Mouse (Mus musculus): Measurements from ENCODE around the gene Pkd1l2. TPM values are rescaled to one million over a fixed set of nuclear protein-coding genes. Genes with fewer than 3 reads are reported as not detected.

The Pkd1l2 gene
- total RNA-seq (2015) (0.04 and 0.07 TPM in 2 replicates), total RNA-seq (2017) (0.04 and 0.08 TPM in 2 replicates)

DNA sequence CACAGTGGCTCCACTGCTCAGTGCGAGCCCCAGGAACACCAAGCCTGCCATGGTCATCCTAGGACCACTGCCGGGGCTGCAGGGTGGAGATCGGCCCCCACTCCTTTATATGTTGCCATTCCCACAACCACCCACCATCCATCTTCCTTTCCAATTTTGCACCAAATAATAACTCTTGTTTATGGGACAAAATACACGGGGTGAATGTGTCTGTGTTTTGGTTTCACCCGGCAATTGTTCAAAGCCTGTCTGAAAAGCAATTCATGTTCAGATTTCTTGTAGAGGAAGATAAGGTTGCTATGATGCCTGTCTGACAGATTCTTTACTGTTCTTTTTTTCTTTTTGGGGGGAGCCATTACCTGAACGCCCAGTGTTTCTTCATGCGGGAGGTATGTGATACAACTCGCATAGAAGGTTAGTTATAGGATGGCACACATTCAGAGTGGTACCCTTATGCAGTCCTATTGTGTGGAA, at the start of gene Pkd1l2:
Gene Pkd1l2 (minus strand): TSS at position 51 of the 474 bp plus-strand sequence.
- no peak for ATAC-seq (ENCODE audit: poor library complexity, severe bottlenecking)

DNA sequence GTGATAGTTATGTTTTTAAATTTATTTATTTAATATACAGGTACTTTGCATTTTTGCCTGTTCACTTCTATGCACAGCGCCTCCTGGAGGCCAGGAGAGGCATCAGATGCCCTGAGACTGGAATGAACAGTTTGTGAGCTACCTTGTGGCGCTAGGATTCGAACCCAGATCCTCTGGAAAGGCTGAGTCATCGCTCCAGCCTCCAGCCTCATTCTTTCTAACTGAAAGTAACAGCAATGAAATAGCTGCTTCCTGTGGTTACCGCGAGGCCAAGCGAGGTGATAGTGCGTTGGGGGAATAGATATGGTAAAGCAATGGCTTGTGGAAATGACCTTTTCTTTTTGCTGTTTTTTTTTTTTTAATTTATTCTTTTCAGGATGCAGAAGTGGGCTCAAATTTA, 44.8 kb upstream of the Pkd1l2 start:
- ATAC-seq (ENCODE audit: poor library complexity, severe bottlenecking), result peak; percentile 43

DNA sequence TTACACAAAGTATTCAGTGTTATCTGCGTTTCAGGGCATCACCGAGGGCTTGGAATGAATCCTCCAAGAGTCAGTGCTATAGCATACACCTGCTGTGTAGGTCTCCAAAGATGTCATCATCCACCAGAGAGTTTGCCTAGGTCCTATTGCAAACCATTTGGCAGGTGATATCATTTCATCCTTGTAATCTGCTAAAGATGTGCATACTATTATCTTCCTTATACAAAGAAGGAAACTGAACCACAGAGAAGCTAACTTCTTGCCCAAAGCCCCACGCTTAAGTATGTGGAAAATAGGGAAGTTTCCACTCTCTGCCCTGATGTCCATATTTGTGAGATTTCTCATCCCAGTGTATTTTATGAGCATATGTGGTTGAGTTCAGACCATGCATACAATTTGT, 44.2 kb upstream of the Pkd1l2 start:
- ATAC-seq (ENCODE audit: poor library complexity, severe bottlenecking), result no peak

DNA sequence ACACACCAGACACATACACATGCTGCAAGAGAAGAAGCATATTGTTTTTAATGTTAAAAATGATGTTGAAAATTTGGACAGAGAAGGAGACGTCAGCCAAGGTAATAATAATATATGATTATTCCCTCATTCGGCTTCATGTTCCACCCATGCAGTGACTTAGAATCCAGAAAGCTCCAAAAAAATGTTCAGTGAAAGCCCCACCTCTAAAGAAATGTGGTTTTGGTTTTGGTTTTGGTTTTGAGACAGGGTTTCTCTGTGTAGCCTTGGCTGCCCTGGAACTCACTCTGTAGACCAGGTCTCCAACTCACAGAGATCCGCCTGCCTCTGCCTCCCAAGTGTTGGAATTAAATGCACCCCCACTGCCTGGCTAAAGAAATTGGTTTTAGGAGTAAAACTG, 43.6 kb upstream of the Pkd1l2 start:
- ATAC-seq (ENCODE audit: poor library complexity, severe bottlenecking), result no peak

DNA sequence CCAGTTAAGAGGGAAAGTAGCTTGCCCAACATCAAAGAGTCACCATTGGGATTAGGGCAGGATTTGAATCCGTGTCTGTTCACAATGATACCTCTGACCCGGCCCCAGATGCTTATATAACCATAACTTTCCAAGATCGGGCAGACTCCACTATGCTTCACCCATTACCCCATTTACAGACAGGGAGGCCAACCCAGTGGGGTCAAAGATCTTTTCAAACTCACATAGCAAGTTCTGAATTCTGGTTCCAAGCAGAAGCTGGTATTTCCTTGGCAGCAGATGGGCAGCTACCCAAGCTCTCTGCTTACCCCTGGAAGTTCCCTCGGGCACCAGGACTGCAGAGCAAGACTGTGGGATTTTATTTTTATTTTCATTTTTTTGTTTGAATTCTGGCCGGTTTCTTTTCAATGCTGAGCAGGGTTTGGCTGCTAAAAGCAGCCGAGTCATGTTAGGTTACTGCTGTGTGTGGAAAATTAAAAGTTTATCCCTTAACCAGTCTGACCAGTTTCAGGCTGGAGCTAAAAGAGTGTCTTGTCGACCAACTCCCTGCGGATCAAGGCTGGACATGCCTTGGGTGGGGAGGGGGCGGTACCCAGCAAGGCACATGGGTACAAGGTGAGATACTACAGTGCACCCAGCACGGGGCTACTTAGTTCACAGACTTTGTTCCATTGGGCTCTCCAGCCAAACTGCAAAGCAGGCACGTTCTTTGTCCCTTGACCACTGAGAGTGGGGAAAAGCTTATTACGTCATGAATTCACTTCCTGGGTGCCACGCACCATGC, 41.8 kb upstream of the Pkd1l2 start:
- ATAC-seq (ENCODE audit: poor library complexity, severe bottlenecking), result no peak

DNA sequence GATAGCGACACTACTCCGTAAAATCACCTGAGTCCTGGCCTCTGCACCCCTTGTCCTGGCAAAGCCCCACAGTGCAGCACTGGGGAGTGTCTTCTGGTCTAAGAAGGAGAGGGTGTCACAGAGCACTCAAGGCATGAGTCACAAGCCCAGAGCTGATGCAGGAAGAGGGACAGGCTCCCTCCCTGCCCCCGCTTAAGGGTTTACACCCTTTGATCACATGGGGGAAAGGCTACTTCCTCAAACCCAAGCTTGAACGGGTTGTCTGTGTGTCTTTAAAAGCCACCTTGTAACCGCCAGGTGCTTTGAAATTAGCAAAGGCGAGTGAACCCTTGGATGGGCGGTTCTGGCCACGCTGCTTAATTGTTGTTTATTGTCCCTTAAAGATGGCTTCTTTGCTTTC, 39.0 kb upstream of the Pkd1l2 start:
- peak; percentile 96 for ATAC-seq (ENCODE audit: poor library complexity, severe bottlenecking)

DNA sequence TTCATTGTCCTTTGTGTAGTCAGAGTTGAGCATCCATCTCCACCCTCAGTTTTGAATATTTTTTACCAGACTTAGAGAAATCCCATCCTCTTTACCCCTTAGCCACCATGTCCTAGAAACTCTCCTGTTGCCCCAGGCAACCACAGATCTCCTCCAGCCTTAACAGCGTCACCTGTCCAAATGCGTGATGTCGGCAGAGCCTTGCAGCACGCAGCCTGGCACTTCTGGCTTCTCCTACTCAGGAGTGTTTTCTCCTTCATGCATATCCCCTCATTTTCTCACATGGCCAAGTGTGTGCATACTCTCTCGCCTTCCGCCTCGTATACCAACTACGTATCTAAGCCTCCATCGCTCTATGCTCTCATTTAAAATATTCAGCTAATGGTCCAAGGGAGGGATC, 36.2 kb upstream of the Pkd1l2 start:
- no peak for ATAC-seq (ENCODE audit: poor library complexity, severe bottlenecking)

DNA sequence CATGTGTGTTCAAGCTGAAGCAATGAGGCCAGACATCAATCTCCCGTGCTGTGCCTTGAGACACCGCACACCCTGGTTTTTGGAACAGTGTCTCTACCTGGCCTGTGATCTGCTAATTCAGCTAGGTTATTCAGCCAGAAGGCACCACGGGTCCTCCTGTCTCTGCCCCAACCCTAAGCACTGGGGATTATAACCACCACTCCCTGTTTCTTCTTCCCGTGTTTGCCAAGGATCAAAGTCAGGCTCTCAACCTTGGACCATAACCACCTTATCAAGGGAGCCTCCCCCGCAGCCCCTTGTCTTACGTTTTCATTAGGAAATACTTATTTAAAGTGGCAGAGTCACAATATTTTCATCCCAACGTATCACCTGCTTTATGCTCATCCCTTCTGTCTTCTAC, 34.3 kb upstream of the Pkd1l2 start:
- ATAC-seq (ENCODE audit: poor library complexity, severe bottlenecking), result no peak

DNA sequence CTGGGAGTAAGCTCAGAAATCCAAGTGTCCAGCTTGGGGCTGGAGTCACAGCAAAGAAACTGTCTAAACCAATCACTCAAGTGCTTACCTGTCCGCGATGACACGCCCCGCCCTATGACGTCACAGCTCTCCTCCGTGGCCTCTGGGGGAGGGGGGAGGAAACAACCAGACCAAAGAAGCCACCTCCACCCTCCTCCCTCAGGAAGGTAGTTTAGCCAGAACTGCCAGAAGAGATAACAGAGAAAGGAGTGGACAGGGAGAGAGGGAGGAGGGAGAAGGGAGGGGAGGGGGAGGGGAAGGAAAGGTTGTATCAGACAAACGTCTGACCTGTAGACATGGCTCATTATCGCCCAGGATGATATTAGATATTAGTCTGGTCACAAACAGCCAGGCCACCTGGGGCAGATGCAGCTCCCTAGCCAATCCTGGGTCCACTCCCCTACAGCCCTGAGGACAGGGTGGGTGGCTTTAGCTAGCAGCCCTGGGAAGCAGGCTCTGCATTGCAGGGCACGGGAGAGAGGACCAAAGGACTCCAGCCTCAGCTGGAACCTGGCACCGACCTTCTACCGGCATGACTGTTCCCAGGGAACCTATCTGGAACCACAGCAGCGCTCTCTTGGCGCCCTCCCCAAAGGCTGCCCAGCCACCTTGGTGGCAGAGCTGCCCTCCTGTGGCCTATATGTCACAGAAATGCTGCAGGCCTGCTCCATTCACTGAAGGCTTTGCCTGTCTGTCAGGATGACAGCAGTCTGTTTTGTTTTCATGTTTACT, 33.6 kb upstream of the Pkd1l2 start:
- ATAC-seq (ENCODE audit: poor library complexity, severe bottlenecking), result no peak

DNA sequence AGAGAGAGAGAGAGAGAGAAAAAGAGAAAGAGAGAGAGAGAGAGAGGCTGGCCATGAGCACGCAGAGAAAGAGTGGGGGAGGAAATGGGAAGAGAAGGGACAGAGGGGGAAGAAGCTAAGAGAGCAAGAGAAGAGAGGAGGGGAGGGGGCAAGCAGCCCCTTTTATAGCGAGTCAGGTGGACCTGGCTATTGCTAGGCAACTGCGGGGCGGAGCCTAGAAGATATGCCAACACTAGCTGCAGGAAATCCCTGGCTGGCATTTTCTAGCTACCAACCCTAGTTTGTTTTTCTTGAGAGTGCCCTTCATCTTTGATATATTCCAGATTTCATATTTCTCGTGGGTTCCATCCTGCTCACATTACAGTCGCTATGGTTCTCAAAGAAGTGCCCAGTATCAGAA, 32.8 kb upstream of the Pkd1l2 start:
- no peak for ATAC-seq (ENCODE audit: poor library complexity, severe bottlenecking)

DNA sequence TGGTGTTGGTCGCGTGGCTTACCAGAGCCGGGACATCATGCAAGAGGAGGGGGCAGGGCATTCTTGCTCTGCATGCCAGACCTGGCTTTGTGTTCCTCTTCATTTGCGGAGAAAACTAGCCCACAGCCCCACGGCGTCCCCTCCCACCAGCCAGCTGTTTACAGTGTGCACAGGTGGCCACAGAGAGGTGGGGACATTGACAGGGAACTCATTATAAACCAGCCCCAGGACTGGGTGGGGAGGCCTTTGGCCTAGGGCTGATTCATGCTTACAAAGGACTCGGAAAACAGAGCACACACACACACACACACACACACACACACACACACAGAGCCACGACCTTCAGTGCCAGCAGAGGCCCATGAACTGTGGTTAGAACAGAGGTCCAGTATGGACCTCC, 30.0 kb upstream of the Pkd1l2 start:
- no peak for ATAC-seq (ENCODE audit: poor library complexity, severe bottlenecking)

DNA sequence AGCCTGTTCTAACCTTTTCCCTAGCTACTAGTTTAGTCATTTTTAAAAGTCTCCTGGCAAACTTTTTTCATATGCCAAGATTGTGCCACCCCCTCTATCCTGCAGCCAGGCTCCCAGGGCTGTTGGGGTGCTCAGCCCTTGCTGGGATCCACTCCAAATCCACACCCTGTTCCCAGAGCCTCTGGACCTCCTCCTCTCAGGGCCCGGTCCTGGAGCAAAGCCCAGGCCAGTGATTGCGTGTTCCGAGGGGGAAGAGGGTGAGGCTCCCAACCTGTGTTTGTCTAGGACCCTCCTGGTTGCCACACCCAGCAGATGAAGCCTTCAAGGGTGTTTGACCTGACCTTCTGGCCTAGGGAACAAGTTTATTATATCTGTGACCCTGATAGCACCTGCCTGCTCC, 29.4 kb upstream of the Pkd1l2 start:
- ATAC-seq (ENCODE audit: poor library complexity, severe bottlenecking), result no peak

DNA sequence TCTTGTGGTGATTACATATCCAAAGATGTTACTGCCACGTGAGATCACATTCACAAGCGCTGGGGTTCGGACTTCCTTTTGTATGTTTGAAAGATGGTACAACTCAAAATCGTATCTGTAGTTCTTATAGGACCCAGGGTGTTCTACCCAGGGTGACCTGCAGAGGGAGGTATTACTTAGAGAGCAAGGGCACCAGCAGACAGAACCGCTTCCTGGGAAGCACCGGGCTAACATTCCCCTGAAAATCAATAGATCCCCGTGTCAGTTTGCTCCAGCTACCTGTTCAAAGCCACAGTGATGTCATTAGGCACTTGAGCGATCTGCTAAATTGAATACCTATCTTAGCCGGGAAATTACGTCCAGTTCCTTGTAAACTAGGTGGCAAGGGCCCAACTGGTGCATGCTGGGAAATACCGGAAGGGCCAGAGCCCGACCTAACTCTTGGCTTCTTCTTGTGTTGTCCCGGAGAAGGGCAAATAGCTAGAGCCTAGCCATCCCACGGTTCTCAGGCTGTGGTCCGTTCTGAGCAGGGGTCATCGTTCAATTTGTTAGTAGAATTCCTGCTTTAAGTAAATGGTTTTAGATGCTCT, 27.6 kb upstream of the Pkd1l2 start:
- ATAC-seq (ENCODE audit: poor library complexity, severe bottlenecking), result peak; percentile 76

DNA sequence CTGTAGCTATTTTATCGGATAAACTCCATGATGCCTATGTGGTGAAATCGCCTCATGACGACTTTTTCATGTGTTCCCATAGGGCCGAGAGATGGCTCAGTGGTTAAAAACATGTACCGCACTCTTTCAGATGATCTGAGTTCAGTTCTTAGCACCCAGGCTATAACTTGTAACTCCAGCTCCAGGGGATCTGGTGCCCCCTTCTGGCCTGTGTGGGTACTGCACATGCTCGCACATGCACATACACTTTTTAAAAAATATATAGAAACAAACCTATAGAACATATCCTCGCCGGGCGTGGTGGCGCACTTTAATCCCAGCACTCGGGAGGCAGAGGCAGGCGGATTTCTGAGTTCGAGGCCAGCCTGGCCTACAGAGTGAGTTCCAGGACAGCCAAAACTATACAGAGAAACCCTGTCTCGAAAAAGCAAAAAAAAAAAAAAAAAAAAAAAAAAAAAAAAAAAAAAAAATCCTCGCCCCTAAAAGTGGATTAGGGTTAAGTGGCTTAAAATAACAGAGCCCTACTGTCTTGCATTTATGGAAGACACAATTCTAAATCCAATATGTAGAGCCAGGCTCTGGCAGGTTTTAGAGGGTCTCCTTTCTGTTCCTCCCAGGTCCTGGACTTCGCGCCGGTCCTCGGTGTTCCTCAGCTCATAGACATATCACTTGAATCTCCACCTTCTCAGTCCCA, 26.9 kb upstream of the Pkd1l2 start:
- ATAC-seq (ENCODE audit: poor library complexity, severe bottlenecking), result no peak

DNA sequence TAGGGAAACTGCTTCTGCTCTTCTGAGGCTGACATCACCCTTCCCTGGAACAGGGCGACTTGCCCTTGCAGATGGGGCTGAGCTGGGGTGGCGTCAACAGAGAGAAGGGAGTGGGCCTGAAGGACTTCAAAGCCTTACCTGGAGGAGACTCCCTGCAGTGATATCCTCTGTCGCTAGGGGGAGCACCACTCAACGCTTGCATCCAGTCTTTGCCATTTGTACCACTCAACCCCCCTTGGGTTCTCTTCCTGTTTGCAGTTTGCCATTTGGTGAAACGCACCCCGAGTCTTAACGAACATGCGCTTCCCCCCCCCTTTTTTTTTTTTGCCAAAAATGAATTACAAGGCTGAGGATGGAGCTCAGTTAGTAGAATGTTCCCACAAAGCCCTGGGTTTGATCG, 25.3 kb upstream of the Pkd1l2 start:
- peak; percentile 85 for ATAC-seq (ENCODE audit: poor library complexity, severe bottlenecking)

DNA sequence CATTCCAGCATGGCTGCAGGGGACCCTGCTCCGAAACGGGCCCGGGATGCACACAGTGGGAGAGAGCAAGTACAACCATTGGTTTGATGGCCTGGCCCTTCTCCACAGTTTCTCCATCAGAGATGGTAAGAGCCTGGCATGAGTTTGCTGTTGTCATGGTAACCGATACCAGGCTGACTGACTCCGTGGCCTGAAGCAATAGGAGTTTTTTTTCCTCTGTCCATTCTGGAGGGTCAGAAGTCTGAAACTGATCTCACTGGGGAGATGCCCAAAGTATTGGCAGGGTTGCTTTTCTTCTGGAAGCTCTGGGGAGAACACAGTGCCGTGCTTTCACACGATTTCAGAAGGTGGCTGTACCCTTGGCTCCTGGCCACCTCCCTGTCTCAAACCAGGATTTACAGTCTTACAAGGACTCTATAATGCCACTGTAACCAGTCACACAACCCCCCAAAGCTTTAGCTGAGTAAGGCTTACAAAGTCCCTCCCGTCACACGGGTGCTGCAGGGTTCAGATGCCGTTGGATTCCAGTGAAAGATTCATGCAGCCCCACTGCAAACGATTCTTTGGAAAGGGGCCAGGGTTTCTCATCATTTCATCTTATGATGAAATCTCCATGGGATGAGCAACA, 15.4 kb upstream of the Pkd1l2 start:
- no peak for ATAC-seq (ENCODE audit: poor library complexity, severe bottlenecking)

DNA sequence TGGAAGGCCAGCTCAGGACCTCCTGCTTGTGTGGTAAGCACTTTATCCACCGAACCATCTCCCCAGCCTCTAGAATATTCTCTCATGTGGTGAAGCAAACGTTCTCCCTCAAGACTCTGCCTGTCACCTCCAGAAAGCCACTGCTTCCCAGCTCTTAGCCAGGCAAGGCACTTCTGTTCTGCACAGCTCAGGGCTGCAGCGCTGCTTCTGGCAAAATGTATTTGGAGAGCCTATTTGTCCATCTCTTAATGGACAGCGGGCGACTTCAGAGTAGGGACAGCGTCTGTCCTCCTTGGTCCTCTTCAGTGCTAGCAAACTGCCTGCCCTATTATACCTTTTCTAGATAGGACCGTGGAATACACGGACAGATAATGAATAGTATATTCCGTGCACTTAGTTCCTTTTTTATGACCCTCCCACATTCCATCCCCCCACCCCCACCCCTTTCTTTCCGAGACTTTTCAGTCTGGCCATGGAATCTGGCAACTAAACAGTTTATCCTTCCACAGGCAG, 14.9 kb upstream of the Pkd1l2 start:
- ATAC-seq (ENCODE audit: poor library complexity, severe bottlenecking), result no peak

DNA sequence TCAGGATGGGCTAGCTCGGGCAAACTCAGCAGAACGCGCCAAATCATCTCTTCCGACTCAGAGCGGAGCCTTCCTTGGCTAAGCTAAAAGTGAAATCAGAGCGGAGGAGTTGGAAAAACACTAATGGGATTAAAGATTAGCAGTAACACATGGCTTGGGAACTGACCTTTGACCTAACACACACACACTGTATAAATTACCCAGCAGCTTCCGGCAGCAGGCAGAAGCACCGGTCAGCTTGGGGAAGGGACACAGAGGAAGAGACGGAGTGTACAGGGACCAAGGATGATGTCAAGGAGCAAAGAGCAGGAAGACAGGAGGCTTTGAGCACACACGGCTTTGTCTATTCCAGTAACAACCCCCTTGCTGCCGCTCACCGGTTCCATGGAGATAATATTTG, 13.4 kb upstream of the Pkd1l2 start, which contains the start of gene Bco1:
Gene Bco1 (plus strand): TSS at position 208 of the 400 bp plus-strand sequence.
- ATAC-seq (ENCODE audit: poor library complexity, severe bottlenecking), result no peak

DNA sequence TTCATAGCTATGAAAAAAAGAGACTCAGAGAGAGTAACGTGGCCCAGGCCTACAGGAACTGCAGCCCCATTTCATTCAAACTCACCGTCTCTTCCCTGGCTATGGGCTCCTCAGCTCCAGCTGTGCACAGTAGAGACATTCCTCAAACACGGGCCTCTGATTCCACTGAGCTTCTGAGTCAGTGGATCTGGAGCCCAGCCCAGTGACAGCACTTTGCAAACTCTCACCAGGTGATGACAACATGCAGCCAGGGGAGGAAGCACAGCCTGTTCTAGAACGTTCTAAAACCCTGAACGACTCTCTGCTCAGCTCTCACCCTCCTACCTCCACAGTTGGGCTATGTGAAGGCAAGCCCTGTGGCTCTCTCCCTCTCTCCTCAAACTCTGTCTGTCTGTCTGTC, 11.8 kb upstream of the Pkd1l2 start:
- ATAC-seq (ENCODE audit: poor library complexity, severe bottlenecking), result no peak

DNA sequence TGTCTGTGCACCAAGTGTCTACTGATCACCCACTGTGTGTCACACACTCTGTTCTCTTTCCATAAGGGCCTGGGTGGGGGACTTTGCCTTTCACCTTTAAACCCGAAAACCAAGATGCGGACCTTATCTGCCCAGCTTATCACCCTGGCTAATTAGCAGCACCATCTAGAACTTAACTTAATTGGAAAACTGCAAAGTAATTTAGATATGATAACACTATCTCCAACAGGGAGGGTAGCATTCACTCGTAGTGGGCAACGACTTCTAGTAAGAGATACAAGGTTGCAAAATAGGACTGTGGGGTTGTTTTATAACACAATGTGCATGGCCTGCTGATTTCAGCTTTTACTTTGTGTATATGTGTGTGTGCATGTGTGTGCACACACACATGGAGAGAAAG, 7.6 kb upstream of the Pkd1l2 start:
- ATAC-seq (ENCODE audit: poor library complexity, severe bottlenecking), result no peak

Measured in megakaryocyte, adult 5-6 weeks (primary cell).